Mouse (Mus musculus) limb, embryonic 13.5 days (tissue): Measurements from ENCODE around the gene Rnf10. TPM values are rescaled to one million over a fixed set of nuclear protein-coding genes. Genes with fewer than 3 reads are reported as not detected.

Source experiments
- ATAC-seq: fragments of 200-750 bp; cut with Nextera tagmentation; 2 replicates; pipeline ENCODE4 v1.8.0; 2017; ENCODE audit warnings: low read depth, moderate number of reproducible peaks, moderate TSS enrichment; ENCODE audit not compliant: low FRiP score
- H3K27ac ChIP-seq: fragments of 300-500 bp; sonication (generic); 2 replicates; pipeline ENCODE4 v1.5.1; 2015; ENCODE audit warnings: inconsistent platforms, mild to moderate bottlenecking, moderate library complexity
- H3K27me3 ChIP-seq: fragments of 300-500 bp; sonication (generic); 2 replicates; pipeline ENCODE4 v1.6.1; 2015; ENCODE audit warnings: mild to moderate bottlenecking, inconsistent platforms
- H3K36me3 ChIP-seq: fragments of 300-500 bp; sonication (generic); 2 replicates; pipeline ENCODE4 v1.6.1; 2015; ENCODE audit warnings: inconsistent platforms, mild to moderate bottlenecking, moderate library complexity
- H3K4me1 ChIP-seq: fragments of 300-500 bp; sonication (generic); 2 replicates; pipeline ENCODE4 v1.6.1; 2015; ENCODE audit warnings: inconsistent platforms
- H3K4me2 ChIP-seq: fragments of 300-500 bp; sonication (generic); replicated peaks from 2 replicates; pipeline ENCODE4 v1.6.1; 2015; ENCODE audit warnings: inconsistent platforms, mild to moderate bottlenecking, moderate library complexity
- H3K4me3 ChIP-seq: fragments of 300-500 bp; sonication (generic); 2 replicates; pipeline ENCODE4 v1.5.1; 2015; ENCODE audit warnings: moderate library complexity, mild to moderate bottlenecking, inconsistent platforms
- H3K9ac ChIP-seq: fragments of 300-500 bp; sonication (generic); 2 replicates; pipeline ENCODE4 v1.6.1; 2015; ENCODE audit warnings: mild to moderate bottlenecking, inconsistent platforms
- H3K9me3 ChIP-seq: fragments of 300-500 bp; sonication (generic); 2 replicates; pipeline ENCODE4 v1.6.1; 2016; ENCODE audit warnings: inconsistent platforms
- WGBS: fragments of 180-500 bp; shearing (Covaris S2); methylation state at CpG from one replicate; pipeline ENCODE4 v1.1.7; 2015; 5-methylcytosine and 5-hydroxymethylcytosine counted together
- polyA plus RNA-seq: library from polyadenylated mRNA; unstranded; fragments of >200 nt; fragmentation: Nextera tagmentation; extraction: Ambion mirVana; gene quantifications from 2 replicates; pipeline ENCODE4 v1.2.1, GENCODE M21; 2015

Gene Rnf10
- polyA plus RNA-seq, 1 experiment from 2014 or later, result 141 TPM

- Histone ChIP-seq H3K9ac (no peak overlapping the region), H3K4me2 (no peak overlapping the region), H3K27ac (no peak overlapping the region), H3K27me3 (no peaks in the 10 kb centered on the region), H3K4me3 (no peak overlapping the region), H3K9me3 (no peaks in the 10 kb centered on the region), H3K36me3 (peaks cover 62% of the 10 kb centered on the region), H3K4me1 (0 out of 2 replicates have a peak, but pooled peaks cover 10% of the 10 kb centered on the region)
- ATAC-seq, result no peak
- WGBS, result 87% methylated on average over 10 of the region's 10 CpGs
Observed at GRCm38 (mm10) chr5:115256909-115257546, 15.7 kb downstream of the Rnf10 start.

- Histone ChIP-seq H3K27ac (no peak overlapping the region), H3K36me3 (peaks cover 73% of the 10 kb centered on the region), H3K4me2 (no peak overlapping the region), H3K27me3 (no peaks in the 10 kb centered on the region), H3K9me3 (no peaks in the 10 kb centered on the region), H3K4me3 (no peak overlapping the region), H3K9ac (no peak overlapping the region), H3K4me1 (0 out of 2 replicates have a peak, but pooled peaks cover 3% of the 10 kb centered on the region)
- no peak for ATAC-seq
- WGBS, result 72% methylated on average over 1 of the region's 1 CpGs
Observed at GRCm38 (mm10) chr5:115255472-115255871, 17.2 kb downstream of the Rnf10 start.

GRCm38 (mm10) chr5:115240191-115240590 lies 32.5 kb downstream of the Rnf10 start:
- WGBS, result 87% methylated on average over 11 of the region's 11 CpGs
- ATAC-seq, result no peak
- H3K9ac ChIP-seq, result no peak overlapping the region

GRCm38 (mm10) chr5:115238729-115239195 lies 33.9 kb downstream of the Rnf10 start:
- Histone ChIP-seq H3K27me3 (peaks cover 10% of the 10 kb centered on the region), H3K9me3 (no peaks in the 10 kb centered on the region), H3K4me3 (peak overlapping the region; percentile 90), H3K4me2 (peak overlapping the region; percentile 90), H3K36me3 (peaks cover 40% of the 10 kb centered on the region), H3K4me1 (peaks cover 23% of the 10 kb centered on the region), H3K27ac (no peak overlapping the region), H3K9ac (peak overlapping the region; percentile 87)
- ATAC-seq, result no peak
- 6% methylated on average over 11 of the region's 11 CpGs for WGBS

More at GRCm38 (mm10) chr5:115240191-115240590, 32.5 kb downstream of the Rnf10 start:
- Histone ChIP-seq H3K27me3 (peaks cover 1% of the 10 kb centered on the region; the same call in 1 of the 2 replicates), H3K9me3 (no peaks in the 10 kb centered on the region), H3K4me3 (no peak overlapping the region), H3K4me2 (no peak overlapping the region), H3K4me1 (peaks cover 19% of the 10 kb centered on the region), H3K36me3 (peaks cover 54% of the 10 kb centered on the region), H3K27ac (no peak overlapping the region)

GRCm38 (mm10) chr5:115237803-115238728 lies 34.6 kb downstream of the Rnf10 start:
- peak; percentile 86 for ATAC-seq
- Histone ChIP-seq H3K4me1 (peaks cover 23% of the 10 kb centered on the region), H3K9me3 (no peaks in the 10 kb centered on the region), H3K27ac (no peak overlapping the region; the same call in 1 of the 2 replicates), H3K36me3 (peaks cover 33% of the 10 kb centered on the region), H3K4me3 (peak overlapping the region; percentile 90), H3K4me2 (peak overlapping the region; percentile 90), H3K27me3 (peaks cover 15% of the 10 kb centered on the region), H3K9ac (peak overlapping the region; percentile 87)
- under 1% methylated on average over 88 of the region's 88 CpGs for WGBS

GRCm38 (mm10) chr5:115235786-115236263 lies 36.9 kb downstream of the Rnf10 start, which contains the start of gene Pop5:
TSS of gene Pop5 (plus strand) at chr5:115235836.
- H3K4me2 ChIP-seq, result peak within 1 kb of the TSS; percentile 87
- peaks cover 10% of the 10 kb centered on the region for H3K36me3 ChIP-seq
- H3K4me1 ChIP-seq, result peaks cover 30% of the 10 kb centered on the region
- under 1% methylated on average over 21 of the region's 21 CpGs for WGBS
- peak within 1 kb of the TSS; percentile 61 for H3K4me3 ChIP-seq
- H3K9me3 ChIP-seq, result no peaks in the 10 kb centered on the region
- peak; percentile 54 for ATAC-seq
- H3K9ac ChIP-seq, result peak within 1 kb of the TSS; percentile 73
- peaks cover 17% of the 10 kb centered on the region for H3K27me3 ChIP-seq
- H3K27ac ChIP-seq, result no peak within 1 kb of the TSS

- WGBS, result under 1% methylated on average over 45 of the region's 45 CpGs
- Histone ChIP-seq H3K36me3 (peaks cover 6% of the 10 kb centered on the region), H3K27me3 (peaks cover 17% of the 10 kb centered on the region), H3K9me3 (no peaks in the 10 kb centered on the region), H3K4me3 (peak overlapping the region; percentile 61), H3K4me1 (peaks cover 30% of the 10 kb centered on the region), H3K4me2 (peak overlapping the region; percentile 87), H3K27ac (no peak overlapping the region), H3K9ac (peak overlapping the region; percentile 73)
- peak; percentile 15; the same call in 1 of the 2 replicates for ATAC-seq
Observed at GRCm38 (mm10) chr5:115235323-115235771, 37.4 kb downstream of the Rnf10 start.

- ATAC-seq, result no peak
- Histone ChIP-seq H3K4me3 (0 out of 2 replicates have a peak overlapping the region, but pooled peaks have one; percentile 61), H3K4me1 (peaks cover 30% of the 10 kb centered on the region), H3K9me3 (no peaks in the 10 kb centered on the region), H3K36me3 (no peaks in the 10 kb centered on the region), H3K27me3 (peaks cover 17% of the 10 kb centered on the region), H3K9ac (no peak overlapping the region), H3K4me2 (peak overlapping the region; percentile 87; the same call in 1 of the 2 replicates), H3K27ac (no peak overlapping the region)
- WGBS, result 45% methylated on average over 6 of the region's 6 CpGs
Observed at GRCm38 (mm10) chr5:115234519-115234918, 38.2 kb downstream of the Rnf10 start.

GRCm38 (mm10) chr5:115233031-115233780 lies 39.5 kb downstream of the Rnf10 start:
- Histone ChIP-seq H3K4me3 (no peak overlapping the region), H3K27me3 (peaks cover 17% of the 10 kb centered on the region), H3K27ac (no peak overlapping the region), H3K9ac (no peak overlapping the region), H3K36me3 (no peaks in the 10 kb centered on the region), H3K4me1 (peaks cover 20% of the 10 kb centered on the region), H3K9me3 (no peaks in the 10 kb centered on the region), H3K4me2 (no peak overlapping the region)
- no peak for ATAC-seq
- WGBS, result 86% methylated on average over 14 of the region's 14 CpGs

- no peak for ATAC-seq
- H3K27me3 ChIP-seq, result peaks cover 17% of the 10 kb centered on the region
- no peaks in the 10 kb centered on the region for H3K36me3 ChIP-seq
- no peak overlapping the region for H3K27ac ChIP-seq
- no peak overlapping the region for H3K4me3 ChIP-seq
- no peak overlapping the region for H3K9ac ChIP-seq
- 42% methylated on average over 6 of the region's 6 CpGs for WGBS
- H3K9me3 ChIP-seq, result no peaks in the 10 kb centered on the region
- H3K4me2 ChIP-seq, result no peak overlapping the region
- H3K4me1 ChIP-seq, result peaks cover 20% of the 10 kb centered on the region
Observed at GRCm38 (mm10) chr5:115232516-115232915, 40.2 kb downstream of the Rnf10 start.

GRCm38 (mm10) chr5:115231552-115232120 lies 41.1 kb downstream of the Rnf10 start:
- peaks cover 17% of the 10 kb centered on the region for H3K27me3 ChIP-seq
- no peak overlapping the region for H3K4me3 ChIP-seq
- H3K27ac ChIP-seq, result no peak overlapping the region; the same call in 1 of the 2 replicates
- H3K9ac ChIP-seq, result no peak overlapping the region; the same call in 1 of the 2 replicates
- peak overlapping the region; percentile 16 for H3K4me2 ChIP-seq
- peaks cover 20% of the 10 kb centered on the region for H3K4me1 ChIP-seq
- no peak for ATAC-seq
- WGBS, result 37% methylated on average over 16 of the region's 16 CpGs
- no peaks in the 10 kb centered on the region for H3K9me3 ChIP-seq
- no peaks in the 10 kb centered on the region for H3K36me3 ChIP-seq
